Mouse (Mus musculus): ENCODE measurements at regions not wholly inside any gene's neighbourhood (a gene's known extent, or its start where the extent isn't known, plus 50 kb on each side); places are given as distances from the start of the nearest gene placed in this dataset.

GRCm38 (mm10) chr6:99946481-99946880, 220.3 kb upstream of the Prok2 start:
- no peak for TF ChIP-seq POLR2A (IDR thresholded peaks at IDR 0.05; ENCODE audit: insufficient read length, low read depth)
- no peak for TF ChIP-seq USF1 (IDR thresholded peaks at IDR 0.05; ENCODE audit: low read depth)
- TF ChIP-seq POLR2AphosphoS2 (IDR thresholded peaks at IDR 0.05; ENCODE audit: insufficient read length, low read depth) = no peak
- no peak for TF ChIP-seq E2F4 (IDR thresholded peaks at IDR 0.05; ENCODE audit: insufficient read depth)
- TF ChIP-seq TCF12 (IDR thresholded peaks at IDR 0.05; ENCODE audit: insufficient read depth, poor library complexity, severe bottlenecking) = no peak
- TF ChIP-seq MAX (IDR thresholded peaks at IDR 0.05; ENCODE audit: low read depth) = no peak
- no peak for TF ChIP-seq MYOG (IDR thresholded peaks at IDR 0.05; ENCODE audit: control insufficient read depth in 1 of 3, insufficient read depth in 1 of 3, insufficient read length in 2 of 3, low read depth in 2 of 3)
- no peak for TF ChIP-seq MYOD1 (IDR thresholded peaks at IDR 0.05; ENCODE audit: control insufficient read depth in 1 of 3, insufficient read length in 2 of 3, low read depth in 2 of 3)
- TF ChIP-seq REST (IDR thresholded peaks at IDR 0.05; ENCODE audit: insufficient read depth, insufficient read length) = no peak
- TF ChIP-seq SRF (IDR thresholded peaks at IDR 0.05; ENCODE audit: control insufficient read depth, insufficient read length, low read depth) = no peak
- no peak for TF ChIP-seq TCF3 (IDR thresholded peaks at IDR 0.05; ENCODE audit: insufficient read length, low read depth)
